7 mouse cellular contexts compared by ENCODE assay signal in genomic region chr4:117886644-117887043, GRCm38 (mm10). TPM values are rescaled to one million over a fixed set of nuclear protein-coding genes. Genes with fewer than 3 reads are reported as not detected.
DNase-seq lines count a peak whose midpoint lies in the region; ATAC-seq and TF ChIP-seq lines count a peak whose summit lies in the region.

No protein-coding gene starts in this region.

- peaks cover 32% of the 10 kb centered on the region for H3K36me3 ChIP-seq in ES-E14 (ENCODE audit: control insufficient read depth, insufficient read depth, low read length, poor library complexity, severe bottlenecking)
- H3K36me3 ChIP-seq in forebrain, postnatal 0 days (ENCODE audit: insufficient read depth): peaks cover 26% of the 10 kb centered on the region
- H3K36me3 ChIP-seq in limb, embryonic 10.5 days: peaks cover 42% of the 10 kb centered on the region
- peaks cover 30% of the 10 kb centered on the region for H3K36me3 ChIP-seq in midbrain, embryonic 12.5 days

- H3K9me3 ChIP-seq in ES-E14 (ENCODE audit: control insufficient read depth, insufficient read depth, low read depth, low read length): no peaks in the 10 kb centered on the region
- H3K9me3 ChIP-seq in forebrain, postnatal 0 days (ENCODE audit: low read length): no peaks in the 10 kb centered on the region
- no peaks in the 10 kb centered on the region for H3K9me3 ChIP-seq in limb, embryonic 10.5 days (replicated peaks)
- H3K9me3 ChIP-seq in midbrain, embryonic 12.5 days: no peaks in the 10 kb centered on the region

- H3K4me3 ChIP-seq in ES-E14 (ENCODE audit: insufficient read depth in 1 of 2, low read depth in 1 of 2, low read length in 2 of 2, poor library complexity in 1 of 2, severe bottlenecking in 1 of 2): peak overlapping the region; percentile 79 to 80
- H3K4me3 ChIP-seq in forebrain, postnatal 0 days (ENCODE audit: low read depth, low read length): peak overlapping the region; percentile 93
- peak overlapping the region; percentile 93 for H3K4me3 ChIP-seq in limb, embryonic 10.5 days
- peak overlapping the region; percentile 95 for H3K4me3 ChIP-seq in midbrain, embryonic 12.5 days

- H3K4me2 ChIP-seq in forebrain, postnatal 0 days (ENCODE audit: low read depth): peak overlapping the region; percentile 90
- peak overlapping the region; percentile 87 for H3K4me2 ChIP-seq in midbrain, embryonic 12.5 days (replicated peaks)

- peaks cover 0 to 13% of the 10 kb centered on the region in 2 experiments; a peak in 1 of 4 replicates for H3K4me1 ChIP-seq in ES-E14 (ENCODE audit: control insufficient read depth in 2 of 2, insufficient read depth in 2 of 2, low read length in 2 of 2, poor library complexity in 1 of 2)
- peaks cover 22% of the 10 kb centered on the region for H3K4me1 ChIP-seq in forebrain, postnatal 0 days (ENCODE audit: insufficient read depth)
- H3K4me1 ChIP-seq in limb, embryonic 10.5 days: peaks cover 55% of the 10 kb centered on the region
- peaks cover 38% of the 10 kb centered on the region for H3K4me1 ChIP-seq in midbrain, embryonic 12.5 days

- peak overlapping the region; percentile 83 for H3K9ac ChIP-seq in ES-E14 (ENCODE audit: insufficient read depth, low read depth, low read length, poor library complexity, severe bottlenecking)
- H3K9ac ChIP-seq in forebrain, postnatal 0 days: peak overlapping the region; percentile 91
- peak overlapping the region; percentile 88 for H3K9ac ChIP-seq in midbrain, embryonic 12.5 days (replicated peaks)

- no peak overlapping the region for H3K27ac ChIP-seq in ES-E14 (ENCODE audit: insufficient read depth, low read depth, low read length, poor library complexity, severe bottlenecking)
- H3K27ac ChIP-seq in forebrain, postnatal 0 days (ENCODE audit: low read depth, low read length): peak overlapping the region; percentile 72; the same call in 1 of the 2 replicates
- peak overlapping the region; percentile 84 for H3K27ac ChIP-seq in limb, embryonic 10.5 days
- H3K27ac ChIP-seq in midbrain, embryonic 12.5 days (replicated peaks): no peak overlapping the region; the same call in 1 of the 2 replicates

- in situ Hi-C loops in ES-E14 (cut with MboI; ENCODE audit: low sequenced_read_pairs in 2 of 2, unreplicated experiment in 2 of 2): no loop called here

- no peak; the same call in 1 of the 2 replicates for ATAC-seq in forebrain, postnatal 0 days
- no peak for ATAC-seq in midbrain, embryonic 12.5 days (ENCODE audit: low FRiP score, low read depth)

- DNase-seq in CD4-positive helper T cell, adult 2 months (ENCODE audit: low read depth, low spot score): peak; percentile 37
- DNase-seq in ES-E14 (ENCODE audit: low read depth, low spot score): no peak
- DNase-seq in forebrain, postnatal 0 days: no peak
- DNase-seq in limb, embryonic 10.5 days (ENCODE audit: low spot score): no peak
- DNase-seq in frontal cortex, adult 2 months (ENCODE audit: extremely low spot score in 1 of 2, low spot score in 1 of 2): no peak
- no peak for DNase-seq in layer of hippocampus, postnatal 14 days (ENCODE audit: low spot score in 2 of 2)

- TF ChIP-seq CTCF in forebrain, postnatal 0 days (IDR thresholded peaks at IDR 0.05; ENCODE audit: low read depth): no peak

- WGBS in forebrain, postnatal 0 days: 2% methylated on average over 24 of the region's 24 CpGs
- WGBS in limb, embryonic 10.5 days: 3% methylated on average over 24 of the region's 24 CpGs
- WGBS in midbrain, embryonic 12.5 days: 4% methylated on average over 20 of the region's 24 CpGs

- H3K27me3 ChIP-seq in forebrain, postnatal 0 days (ENCODE audit: insufficient read depth, low read length): no peaks in the 10 kb centered on the region
- H3K27me3 ChIP-seq in limb, embryonic 10.5 days (ENCODE audit: low read depth, poor library complexity, severe bottlenecking): no peaks in the 10 kb centered on the region
- H3K27me3 ChIP-seq in midbrain, embryonic 12.5 days: no peaks in the 10 kb centered on the region

TF ChIP-seq in ES-E14, 5 proteins besides CTCF, POLR2A, EP300 and RAD21:
- TF ChIP-seq HCFC1 (IDR thresholded peaks at IDR 0.05; ENCODE audit: borderline replicate concordance, insufficient read depth, low read length) (no peak), ZNF384 (IDR thresholded peaks at IDR 0.05; ENCODE audit: low read depth, low read length) (peak; percentile 92)

RNA-seq across cellular contexts. Expression of gene Atp6v0b, which starts 0.5 kb away (rescaled TPM):
- total RNA-seq in ES-E14 (2012; rRNA removed): 267 and 398 TPM in 2 replicates
- 557 and 600 TPM in 2 replicates for total RNA-seq in forebrain, postnatal 0 days (2014; rRNA removed)
- 599 and 626 TPM in 2 replicates for polyA plus RNA-seq in forebrain, postnatal 0 days (2015; fragmentation: Nextera tagmentation; extraction: Ambion mirVana)
- 143 and 147 TPM in 2 replicates for polyA plus RNA-seq in limb, embryonic 10.5 days (2016; fragmentation: Nextera tagmentation; extraction: Ambion mirVana)
- 256 and 264 TPM in 2 replicates for polyA plus RNA-seq in midbrain, embryonic 12.5 days (2016; fragmentation: Nextera tagmentation; extraction: Ambion mirVana)
- 722 and 766 TPM in 2 replicates for polyA plus RNA-seq in frontal cortex, adult 2 months (2012; rRNA removed)
- total RNA-seq in layer of hippocampus, postnatal 14 days (2021): 100 to 1,000 TPM; 433 TPM

RNA-seq across cellular contexts. Expression of gene B4galt2, which starts 3.4 kb away (rescaled TPM):
- total RNA-seq in ES-E14 (2012; rRNA removed): 11.1 and 11.2 TPM in 2 replicates
- total RNA-seq in forebrain, postnatal 0 days (2014; rRNA removed): 179 and 192 TPM in 2 replicates
- polyA plus RNA-seq in forebrain, postnatal 0 days (2015; fragmentation: Nextera tagmentation; extraction: Ambion mirVana): 89.0 and 90.6 TPM in 2 replicates
- polyA plus RNA-seq in limb, embryonic 10.5 days (2016; fragmentation: Nextera tagmentation; extraction: Ambion mirVana): 22.8 and 26.2 TPM in 2 replicates
- polyA plus RNA-seq in midbrain, embryonic 12.5 days (2016; fragmentation: Nextera tagmentation; extraction: Ambion mirVana): 39.7 and 44.2 TPM in 2 replicates
- 106 and 118 TPM in 2 replicates for polyA plus RNA-seq in frontal cortex, adult 2 months (2012; rRNA removed)
- total RNA-seq in layer of hippocampus, postnatal 14 days (2021): 10 to 100 TPM; 94.4 to 99.7 TPM

RNA-seq across cellular contexts. Expression of gene Dph2, which starts 5.2 kb away (rescaled TPM):
- total RNA-seq in ES-E14 (2012; rRNA removed): 25.1 and 36.1 TPM in 2 replicates
- total RNA-seq in forebrain, postnatal 0 days (2014; rRNA removed): 21.6 and 22.3 TPM in 2 replicates
- polyA plus RNA-seq in forebrain, postnatal 0 days (2015; fragmentation: Nextera tagmentation; extraction: Ambion mirVana): 16.7 and 17.4 TPM in 2 replicates
- polyA plus RNA-seq in limb, embryonic 10.5 days (2016; fragmentation: Nextera tagmentation; extraction: Ambion mirVana): 22.7 and 25.1 TPM in 2 replicates
- 23.4 and 27.3 TPM in 2 replicates for polyA plus RNA-seq in midbrain, embryonic 12.5 days (2016; fragmentation: Nextera tagmentation; extraction: Ambion mirVana)
- 12.8 and 13.5 TPM in 2 replicates for polyA plus RNA-seq in frontal cortex, adult 2 months (2012; rRNA removed)
- 10 to 100 TPM; 10.0 to 10.2 TPM for total RNA-seq in layer of hippocampus, postnatal 14 days (2021)

RNA-seq across cellular contexts. Expression of gene Ccdc24, which starts 14.3 kb away (rescaled TPM):
- total RNA-seq in ES-E14 (2012; rRNA removed): 1.0 and 3.1 TPM in 2 replicates
- 3.4 and 7.7 TPM in 2 replicates for total RNA-seq in forebrain, postnatal 0 days (2014; rRNA removed)
- polyA plus RNA-seq in forebrain, postnatal 0 days (2015; fragmentation: Nextera tagmentation; extraction: Ambion mirVana): 0.94 and 1.5 TPM in 2 replicates
- 0.96 and 1.3 TPM in 2 replicates for polyA plus RNA-seq in limb, embryonic 10.5 days (2016; fragmentation: Nextera tagmentation; extraction: Ambion mirVana)
- 2.2 and 2.4 TPM in 2 replicates for polyA plus RNA-seq in midbrain, embryonic 12.5 days (2016; fragmentation: Nextera tagmentation; extraction: Ambion mirVana)
- 2.1 and 2.9 TPM in 2 replicates for polyA plus RNA-seq in frontal cortex, adult 2 months (2012; rRNA removed)
- total RNA-seq in layer of hippocampus, postnatal 14 days (2021): 1 to 10 TPM in 1 of 2 experiments, under 1 TPM in 1; 0.85 to 1.5 TPM

RNA-seq across cellular contexts. Expression of gene Ipo13, which starts 28.2 kb away (rescaled TPM):
- total RNA-seq in ES-E14 (2012; rRNA removed): 50.2 and 53.6 TPM in 2 replicates
- 37.9 and 42.9 TPM in 2 replicates for total RNA-seq in forebrain, postnatal 0 days (2014; rRNA removed)
- 58.1 and 61.8 TPM in 2 replicates for polyA plus RNA-seq in forebrain, postnatal 0 days (2015; fragmentation: Nextera tagmentation; extraction: Ambion mirVana)
- 56.0 and 56.7 TPM in 2 replicates for polyA plus RNA-seq in limb, embryonic 10.5 days (2016; fragmentation: Nextera tagmentation; extraction: Ambion mirVana)
- polyA plus RNA-seq in midbrain, embryonic 12.5 days (2016; fragmentation: Nextera tagmentation; extraction: Ambion mirVana): 66.2 and 68.9 TPM in 2 replicates
- 202 and 211 TPM in 2 replicates for polyA plus RNA-seq in frontal cortex, adult 2 months (2012; rRNA removed)
- total RNA-seq in layer of hippocampus, postnatal 14 days (2021): 100 to 1,000 TPM; 124 to 131 TPM

Comparison
In these comparisons a context has a peak if more than half of its experiments do, and no peak if none do; other contexts are left out.
1. H3K27ac ChIP-seq: peak in forebrain, postnatal 0 days (single experiment) and limb, embryonic 10.5 days (single experiment); none in ES-E14 (single experiment) and midbrain, embryonic 12.5 days (single experiment).
2. Peak in every context shown above with its lines, with median percentiles within 50 percentile points of each other: H3K4me3 ChIP-seq and H3K9ac ChIP-seq.